Mouse (Mus musculus): ENCODE results near the gene Olfr70. TPM values are rescaled to one million over a fixed set of nuclear protein-coding genes. Genes with fewer than 3 reads are reported as not detected.

Olfr70 gene
- polyA plus RNA-seq (2021; fragmentation: Nextera tagmentation): not detected in 2 replicates
- long read RNA-seq, experiment 1, partial matches to known transcripts: 0 of 1 reads
- long read RNA-seq, experiment 1, other reads (novel, unspliced or antisense): 1 of 1 reads
- long read RNA-seq, experiment 2: 0 reads

DNA sequence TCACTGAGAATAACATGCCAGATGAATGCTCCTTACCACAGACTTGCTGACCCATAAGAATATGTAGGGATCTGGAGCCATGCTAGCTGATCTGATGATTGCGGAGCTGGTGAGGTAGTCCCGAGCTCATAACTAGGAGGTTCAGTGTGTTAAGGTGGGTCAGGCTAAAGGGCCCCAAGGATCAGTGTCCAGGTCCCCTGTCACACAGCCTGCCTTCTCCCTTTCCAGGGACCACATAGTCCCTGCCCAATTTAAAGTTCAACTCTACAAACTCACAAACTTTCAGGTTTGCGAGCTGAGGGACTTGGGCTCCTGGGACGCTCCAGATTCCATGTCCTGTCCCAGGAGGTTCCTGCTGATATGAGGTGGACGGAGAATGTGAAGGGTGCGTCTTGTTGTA lies at the start of gene Olfr70:
Olfr70 (minus strand) TSS at position 101 of the 400 bp plus-strand sequence.

DNA sequence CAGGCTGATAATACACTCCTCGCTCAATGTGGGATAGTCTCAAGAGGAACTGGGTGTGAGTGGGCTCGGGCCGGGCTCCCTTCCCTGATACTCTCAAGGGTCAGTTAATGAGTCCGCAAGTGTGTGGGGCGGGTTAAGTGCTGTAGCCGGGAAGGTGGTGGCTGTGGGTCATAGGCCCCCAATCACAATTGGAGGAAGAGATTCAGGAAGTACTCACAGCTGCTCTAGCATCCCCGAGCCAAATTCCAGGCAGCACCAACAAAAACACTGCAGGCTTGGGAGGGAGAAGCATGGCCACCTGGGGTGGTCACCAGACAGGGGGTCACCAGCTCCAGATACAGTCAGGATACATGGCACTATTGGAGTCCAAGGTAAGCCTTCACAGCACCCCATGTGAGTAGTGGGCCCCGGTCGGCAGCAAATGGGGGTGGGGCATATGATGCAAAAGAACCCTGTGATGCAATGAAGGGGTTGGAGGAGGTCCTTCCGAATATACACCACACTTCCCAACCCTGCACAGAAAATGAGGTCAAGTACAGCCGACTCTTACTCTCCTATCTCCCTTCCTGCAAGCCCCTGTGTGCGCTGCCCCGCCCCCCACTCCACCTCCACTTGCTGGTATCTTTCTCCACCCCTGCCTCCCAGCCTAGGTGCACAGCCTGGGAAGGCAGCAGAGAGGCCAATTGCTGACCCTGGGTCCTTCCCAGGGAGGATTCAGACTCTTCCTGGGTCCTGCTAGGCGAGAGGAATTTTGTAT lies 29.4 kb upstream of the Olfr70 start, which contains the start of gene Spaar:
Spaar (plus strand) TSS at position 241 of the 757 bp plus-strand sequence.

DNA sequence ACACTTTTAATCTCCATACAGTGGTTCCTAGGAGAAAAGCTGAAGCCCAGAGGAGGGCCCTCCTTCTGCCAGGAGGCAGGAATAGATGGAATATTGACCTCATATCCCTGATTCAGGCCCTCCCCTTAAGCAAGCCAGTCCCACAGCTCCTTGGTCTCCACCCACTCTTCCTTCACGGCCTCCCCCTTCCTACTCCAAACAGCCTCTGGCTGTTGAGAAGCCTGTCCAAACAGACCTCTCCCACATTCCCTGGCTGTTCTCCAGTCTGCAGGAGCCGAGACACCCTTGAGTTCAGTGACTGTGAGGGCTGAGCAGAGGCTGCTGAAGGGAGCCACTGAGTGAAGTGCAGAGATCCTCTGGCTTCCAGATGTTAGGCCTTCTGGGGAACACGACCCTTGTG lies 26.4 kb upstream of the Olfr70 start, which contains the start of gene Hrct1:
Hrct1 (plus strand) TSS at position 194 of the 400 bp plus-strand sequence.

DNA sequence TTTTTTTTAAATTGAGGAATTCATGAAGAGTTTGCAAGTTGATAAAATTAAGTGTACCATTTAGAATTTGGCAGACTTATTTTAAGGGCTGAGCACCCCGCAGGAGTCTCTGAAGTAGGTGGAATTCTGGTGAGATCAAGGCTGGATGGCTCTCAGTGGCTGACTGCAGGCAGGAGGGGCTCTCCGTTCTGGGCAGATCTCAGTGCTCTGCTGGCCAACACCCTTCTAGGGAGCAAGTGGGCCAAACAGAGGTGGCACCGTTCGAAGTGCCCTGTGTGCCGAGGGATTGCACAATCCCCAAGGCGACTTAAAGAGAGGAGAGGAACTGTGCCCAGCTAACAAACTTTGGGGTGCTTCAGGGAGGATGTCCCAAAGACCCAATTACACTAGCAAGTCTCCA lies 9.3 kb upstream of the Olfr70 start, which contains the start of gene Olfr71:
Olfr71 (minus strand) TSS at position 387 of the 400 bp plus-strand sequence.

DNA sequence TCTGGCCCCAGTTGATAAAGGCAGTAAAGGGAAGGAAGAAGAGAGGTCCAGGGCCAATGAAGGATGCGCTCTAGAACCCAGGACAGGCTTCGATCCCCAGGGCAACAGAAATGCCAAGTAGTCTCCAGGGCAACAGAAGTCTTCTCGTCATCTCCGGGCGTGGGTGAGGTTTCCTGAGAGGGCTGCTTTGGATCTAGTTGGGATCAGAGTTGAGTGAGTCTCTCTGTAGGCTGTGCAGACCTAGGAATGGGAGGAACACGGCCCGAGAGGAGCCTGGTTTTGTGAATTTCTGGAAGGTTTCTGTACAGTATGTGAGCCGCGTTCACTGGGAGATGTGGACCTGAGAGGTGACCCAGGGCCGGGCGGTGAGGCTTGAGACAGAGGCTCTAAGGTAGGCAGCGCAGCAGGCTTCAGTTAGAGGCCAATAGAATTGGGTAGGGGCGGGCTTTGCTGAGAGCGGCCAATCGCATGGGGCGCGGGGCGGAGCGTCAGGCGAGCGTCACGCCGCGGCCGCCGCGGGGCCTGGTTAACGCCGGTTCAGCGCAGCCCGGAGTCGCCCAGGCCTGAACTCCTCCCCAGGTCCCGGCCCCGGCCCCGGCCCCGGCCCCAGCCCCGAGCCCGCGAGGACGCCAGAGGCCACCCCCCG lies 31.7 kb downstream of the Olfr70 start, which contains the start of the genes Tmem8b and Fam221b:
Tmem8b (plus strand) TSS at position 190 of the 646 bp plus-strand sequence.
Fam221b (minus strand) TSS at position 364 of the 646 bp plus-strand sequence.

DNA sequence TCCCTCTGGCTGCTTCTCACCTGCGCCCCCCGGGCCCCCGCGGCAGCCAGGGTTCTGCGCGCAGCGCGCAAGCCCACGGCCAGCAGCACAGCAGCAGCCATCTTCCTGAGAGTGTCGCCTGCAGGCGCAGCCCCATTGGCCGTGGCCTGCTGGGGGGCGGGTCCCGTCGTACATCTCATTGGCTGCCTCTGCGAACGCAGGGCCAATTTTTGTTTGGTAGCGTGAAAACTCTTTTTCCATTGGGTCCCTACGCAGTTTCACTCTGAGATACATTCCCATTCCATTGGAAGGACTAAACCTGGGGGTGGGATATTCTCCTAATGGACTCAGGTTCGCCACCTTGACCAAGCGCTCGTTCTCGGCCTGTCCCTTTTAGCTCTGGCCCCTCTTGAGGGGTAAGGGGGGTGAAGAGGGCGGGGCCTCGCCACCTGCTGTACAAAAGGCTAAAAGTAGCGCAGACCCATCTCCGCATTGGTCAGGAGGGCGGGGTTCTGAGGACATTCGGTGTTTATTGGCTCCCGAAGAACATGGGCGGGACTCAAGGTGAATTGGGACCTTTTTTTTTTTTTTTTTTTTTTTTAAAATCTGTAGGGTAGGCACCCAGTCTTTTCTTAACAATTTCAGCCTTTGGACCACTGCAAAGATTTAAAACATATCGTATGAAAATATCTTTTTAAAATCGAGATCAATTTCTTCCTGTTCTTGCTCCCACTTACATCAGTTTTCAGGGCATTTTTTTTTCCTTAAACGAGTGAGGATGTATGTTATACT lies 44.1 kb downstream of the Olfr70 start, which contains the start of gene Hint2:
Hint2 (minus strand) TSS at position 128 of the 771 bp plus-strand sequence.

DNA sequence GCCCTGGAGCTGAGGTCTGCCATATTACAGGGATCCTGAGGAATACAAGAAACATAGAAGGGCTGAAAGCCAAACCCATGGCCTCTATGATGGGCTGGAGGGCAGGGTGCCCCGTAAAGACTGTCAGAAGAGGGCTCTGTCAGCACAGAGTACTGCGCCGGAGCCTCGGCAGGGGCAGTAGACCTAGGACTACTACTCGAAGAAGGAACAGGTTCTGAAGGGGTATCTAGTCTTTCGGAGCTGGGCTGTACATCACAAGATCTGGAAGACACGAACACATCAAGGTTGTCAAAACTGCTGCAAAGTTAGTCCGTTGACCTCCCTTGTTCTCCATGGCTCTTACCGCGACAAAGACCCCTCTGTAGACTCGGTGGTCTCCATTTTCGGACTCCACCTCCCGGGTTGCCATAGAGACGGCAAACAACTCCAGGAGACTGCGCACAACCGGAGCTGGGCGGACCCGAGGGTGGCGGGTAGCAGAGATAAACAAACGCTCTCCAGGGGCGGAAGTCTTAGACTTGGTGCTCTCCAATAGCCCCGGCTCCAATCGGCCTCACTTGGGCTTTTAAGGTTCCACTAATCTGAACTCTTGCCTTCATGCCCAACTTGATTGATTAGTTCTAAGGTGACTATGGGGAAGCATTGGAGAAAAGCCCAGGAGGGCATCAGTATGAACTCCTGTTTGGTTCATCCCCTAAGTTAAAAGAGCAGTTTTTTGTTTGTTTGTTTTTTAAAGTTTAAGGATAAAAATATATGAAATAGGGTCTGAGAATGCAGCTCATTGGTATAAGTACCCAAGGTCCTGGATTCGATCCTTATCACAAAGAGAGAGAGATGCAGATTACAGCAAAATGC lies 47.2 kb downstream of the Olfr70 start, which contains the start of gene Spag8:
Spag8 (minus strand) TSS at position 434 of the 855 bp plus-strand sequence.

Other genes starting within 250 kb of the Olfr70 start
- 7.9 TPM in 2 replicates for gene Cd72, start 246.2 kb downstream of the Olfr70 start, polyA plus RNA-seq (2021; fragmentation: Nextera tagmentation)
- gene Sit1, start 217.1 kb downstream of the Olfr70 start, polyA plus RNA-seq (2021; fragmentation: Nextera tagmentation): not detected in 2 replicates
- gene Ccdc107, start 207.9 kb downstream of the Olfr70 start, polyA plus RNA-seq (2021; fragmentation: Nextera tagmentation): 91.9 and 99.5 TPM in 2 replicates
- 0.61 and 0.80 TPM in 2 replicates for gene Arhgef39, start 201.1 kb downstream of the Olfr70 start, polyA plus RNA-seq (2021; fragmentation: Nextera tagmentation)
- 0.42 and 0.55 TPM in 2 replicates for gene Car9, start 193.8 kb downstream of the Olfr70 start, polyA plus RNA-seq (2021; fragmentation: Nextera tagmentation)
- gene Tpm2, start 177.0 kb downstream of the Olfr70 start, polyA plus RNA-seq (2021; fragmentation: Nextera tagmentation): 7.4 and 9.5 TPM in 2 replicates
- 50.4 and 66.7 TPM in 2 replicates for gene Creb3, start 138.5 kb downstream of the Olfr70 start, polyA plus RNA-seq (2021; fragmentation: Nextera tagmentation)
- 52.5 and 69.1 TPM in 2 replicates for gene Tln1, start 138.1 kb downstream of the Olfr70 start, polyA plus RNA-seq (2021; fragmentation: Nextera tagmentation)
- gene Rgp1, start 122.1 kb downstream of the Olfr70 start, polyA plus RNA-seq (2021; fragmentation: Nextera tagmentation): 21.5 and 22.3 TPM in 2 replicates
- gene Gba2, start 121.9 kb downstream of the Olfr70 start, polyA plus RNA-seq (2021; fragmentation: Nextera tagmentation): 17.0 and 26.6 TPM in 2 replicates
- gene Msmp, start 116.3 kb downstream of the Olfr70 start, polyA plus RNA-seq (2021; fragmentation: Nextera tagmentation): not detected in 2 replicates
- gene Npr2, start 68.9 kb downstream of the Olfr70 start, polyA plus RNA-seq (2021; fragmentation: Nextera tagmentation): 4.9 and 5.0 TPM in 2 replicates
- gene Spag8, start 47.2 kb downstream of the Olfr70 start, polyA plus RNA-seq (2021; fragmentation: Nextera tagmentation): 1.2 and 1.6 TPM in 2 replicates
- 134 and 151 TPM in 2 replicates for gene Hint2, start 44.3 kb downstream of the Olfr70 start, polyA plus RNA-seq (2021; fragmentation: Nextera tagmentation)
- gene Tmem8b, start 31.8 kb downstream of the Olfr70 start, polyA plus RNA-seq (2021; fragmentation: Nextera tagmentation): 8.9 and 9.5 TPM in 2 replicates
- gene Fam221b, start 31.7 kb downstream of the Olfr70 start, polyA plus RNA-seq (2021; fragmentation: Nextera tagmentation): 1.4 and 1.5 TPM in 2 replicates
- gene Olfr71, start 9.4 kb upstream of the Olfr70 start, polyA plus RNA-seq (2021; fragmentation: Nextera tagmentation): not detected in 2 replicates
- 1.2 and 1.6 TPM in 2 replicates for gene Hrct1, start 26.4 kb upstream of the Olfr70 start, polyA plus RNA-seq (2021; fragmentation: Nextera tagmentation)
- gene Spaar, start 29.2 kb upstream of the Olfr70 start, polyA plus RNA-seq (2021; fragmentation: Nextera tagmentation): 0.23 and 0.25 TPM in 2 replicates
- not detected in 2 replicates for gene Olfr159, start 70.2 kb upstream of the Olfr70 start, polyA plus RNA-seq (2021; fragmentation: Nextera tagmentation)
- not detected in 2 replicates for gene Olfr156, start 123.1 kb upstream of the Olfr70 start, polyA plus RNA-seq (2021; fragmentation: Nextera tagmentation)
- not detected in 2 replicates for gene Olfr157, start 139.4 kb upstream of the Olfr70 start, polyA plus RNA-seq (2021; fragmentation: Nextera tagmentation)
- gene Olfr155, start 150.8 kb upstream of the Olfr70 start, polyA plus RNA-seq (2021; fragmentation: Nextera tagmentation): not detected in 2 replicates
- 1.5 and 2.6 TPM in 2 replicates for gene Reck, start 174.7 kb upstream of the Olfr70 start, polyA plus RNA-seq (2021; fragmentation: Nextera tagmentation)

All from left cerebral cortex, adult 6 months (tissue).